Mouse (Mus musculus) lung, postnatal 25 days (tissue): Measurements from ENCODE around the gene Alyref2.
"Not testable (repeated sequence)": the region's sequence is repeated elsewhere in the genome, so short reads cannot be mapped to it uniquely, and the experiment has no call there.

Experiments
- DNase-seq: peaks from one replicate; pipeline ENCODE4 v3.0.0; 2022; ENCODE audit warnings: low spot score

Alyref2 gene

GRCm38 (mm10) chr1:171503250-171503591 is at the start of gene Alyref2:
Gene Alyref2, plus strand, starts transcription at chr1:171503478.
- peak; percentile 95 for DNase-seq

GRCm38 (mm10) chr1:171454926-171455325 is 48.4 kb upstream of the Alyref2 start:
- DNase-seq, result no peak

GRCm38 (mm10) chr1:171457568-171457967 is 45.7 kb upstream of the Alyref2 start:
- DNase-seq, result no peak

GRCm38 (mm10) chr1:171459791-171460190 is 43.5 kb upstream of the Alyref2 start:
- DNase-seq, result no peak

GRCm38 (mm10) chr1:171460551-171461503 is 42.5 kb upstream of the Alyref2 start:
- DNase-seq, result no peak

- DNase-seq, result no peak
These were observed 40.1 kb upstream of the Alyref2 start for GRCm38 (mm10) chr1:171463133-171463532.

- DNase-seq, result no peak
These were observed 37.4 kb upstream of the Alyref2 start for GRCm38 (mm10) chr1:171465749-171466412.

- no peak for DNase-seq
These were observed 36.7 kb upstream of the Alyref2 start for GRCm38 (mm10) chr1:171466565-171466964.

- DNase-seq, result no peak
These were observed 33.6 kb upstream of the Alyref2 start for GRCm38 (mm10) chr1:171469678-171470077.

GRCm38 (mm10) chr1:171470371-171470871 is 32.9 kb upstream of the Alyref2 start:
- DNase-seq, result peak; percentile 74

- peak; percentile 61 for DNase-seq
These were observed 32.4 kb upstream of the Alyref2 start for GRCm38 (mm10) chr1:171470896-171471295.

GRCm38 (mm10) chr1:171471452-171471851 is 31.8 kb upstream of the Alyref2 start:
- no peak for DNase-seq

- DNase-seq, result not testable (repeated sequence)
These were observed 31.3 kb upstream of the Alyref2 start for GRCm38 (mm10) chr1:171471941-171472340.

- DNase-seq, result no peak
These were observed 29.8 kb upstream of the Alyref2 start for GRCm38 (mm10) chr1:171473506-171473905.

GRCm38 (mm10) chr1:171473920-171474640 is 29.2 kb upstream of the Alyref2 start:
- no peak for DNase-seq

GRCm38 (mm10) chr1:171477123-171477522 is 26.2 kb upstream of the Alyref2 start:
- no peak for DNase-seq

GRCm38 (mm10) chr1:171477758-171478545 is 25.3 kb upstream of the Alyref2 start:
- DNase-seq, result peak; percentile 73

GRCm38 (mm10) chr1:171478968-171479367 is 24.3 kb upstream of the Alyref2 start:
- peak; percentile 82 for DNase-seq

- no peak for DNase-seq
These were observed 9.0 kb upstream of the Alyref2 start for GRCm38 (mm10) chr1:171494241-171494640.

- no peak for DNase-seq
These were observed 7.9 kb upstream of the Alyref2 start for GRCm38 (mm10) chr1:171495371-171495770.

GRCm38 (mm10) chr1:171499856-171500255 is 3.4 kb upstream of the Alyref2 start:
- no peak for DNase-seq
